Mouse (Mus musculus): Measurements from ENCODE around the gene Maneal. TPM values are rescaled to one million over a fixed set of nuclear protein-coding genes. Genes with fewer than 3 reads are reported as not detected.

Gene Maneal
- polyA plus RNA-seq, 1 experiment from 2014 or later: 0.26 TPM

DNA sequence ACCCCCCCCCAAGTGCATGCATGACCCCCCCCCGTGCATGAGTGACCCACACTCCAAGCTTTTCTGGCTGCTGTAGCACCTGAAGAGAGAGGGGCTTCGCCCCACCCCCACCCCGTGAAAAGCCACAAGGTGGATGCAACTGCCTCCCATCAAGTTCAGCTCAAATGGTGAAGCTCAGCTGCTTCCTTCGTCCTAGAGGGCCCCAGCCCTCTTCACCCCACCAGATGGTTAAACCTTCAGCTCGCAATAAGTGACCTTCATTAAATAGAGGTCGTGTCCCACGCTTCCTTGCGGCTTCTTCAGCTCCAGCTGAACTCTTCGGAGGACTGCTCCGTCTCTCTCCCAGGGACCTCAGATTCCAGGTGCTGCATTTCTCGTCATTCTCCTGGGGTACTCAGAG is 18.6 kb upstream of the Maneal start, which contains the start of gene Epha10:
Gene Epha10 (plus strand): TSS at position 301 of the 400 bp plus-strand sequence.
- H3K9me3 ChIP-seq (replicated peaks): no peaks in the 10 kb centered on the region
- peak within 1 kb of the TSS; percentile 53 for H3K4me3 ChIP-seq
- no peak for DNase-seq (ENCODE audit: low spot score)
- no peak within 1 kb of the TSS for H3K27ac ChIP-seq
- 4% methylated on average over 11 of the region's 11 CpGs for WGBS
- peaks cover 20% of the 10 kb centered on the region for H3K4me1 ChIP-seq
- no peaks in the 10 kb centered on the region for H3K36me3 ChIP-seq
- peaks cover 71% of the 10 kb centered on the region for H3K27me3 ChIP-seq (ENCODE audit: low read depth, poor library complexity, severe bottlenecking)

DNA sequence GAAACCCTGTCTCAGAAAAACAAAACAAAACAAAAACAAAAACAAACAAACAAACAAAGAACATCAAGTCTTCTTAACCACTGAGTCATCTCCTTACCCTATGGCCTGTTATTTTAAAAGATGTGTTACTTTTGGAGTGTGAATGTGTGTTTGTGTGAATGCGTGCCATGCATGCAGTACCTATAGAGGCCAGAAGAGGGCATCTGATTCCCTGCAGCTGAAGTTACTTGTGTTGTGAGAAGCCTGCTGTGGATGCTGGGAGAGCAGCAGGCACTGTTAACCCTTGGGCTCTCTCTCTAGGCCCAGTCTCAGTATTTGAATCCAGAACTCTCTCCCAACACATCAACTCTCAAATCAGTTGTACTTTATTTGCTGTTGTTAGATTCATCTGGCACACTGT is 10.7 kb upstream of the Maneal start:
- no peaks in the 10 kb centered on the region for H3K36me3 ChIP-seq
- DNase-seq (ENCODE audit: low spot score): no peak
- H3K4me3 ChIP-seq: no peak overlapping the region
- no peaks in the 10 kb centered on the region for H3K27me3 ChIP-seq (ENCODE audit: low read depth, poor library complexity, severe bottlenecking)
- no peaks in the 10 kb centered on the region for H3K9me3 ChIP-seq (replicated peaks)
- H3K4me1 ChIP-seq: no peaks in the 10 kb centered on the region
- H3K27ac ChIP-seq: no peak overlapping the region
- 93% methylated on average over 1 of the region's 1 CpGs for WGBS

DNA sequence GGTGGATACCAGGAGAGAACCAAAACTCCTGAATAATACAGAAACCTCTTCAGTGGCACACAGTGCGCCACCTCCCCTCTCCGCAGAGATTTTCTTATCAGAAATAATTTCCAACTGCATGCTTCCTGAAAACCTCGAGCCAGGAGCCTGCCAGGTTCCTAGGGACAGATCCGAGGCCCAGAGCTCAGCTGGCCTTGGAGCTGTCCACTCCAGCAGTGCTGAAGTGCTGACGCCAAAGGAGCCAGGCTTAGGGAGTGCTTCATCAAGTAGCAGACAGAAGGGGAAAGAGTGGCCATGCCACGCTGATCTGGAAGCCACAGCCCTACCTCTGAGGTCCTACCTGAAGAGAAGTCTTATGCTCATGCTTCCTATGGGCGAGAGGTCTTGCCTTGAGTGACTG is 1.5 kb downstream of the Maneal start:
- peak; percentile 92 for DNase-seq (ENCODE audit: low spot score)
- H3K27ac ChIP-seq: no peak overlapping the region
- WGBS: 13% methylated on average over 7 of the region's 7 CpGs
- H3K4me1 ChIP-seq: peaks cover 15% of the 10 kb centered on the region
- H3K4me3 ChIP-seq: no peak overlapping the region
- peaks cover 41% of the 10 kb centered on the region for H3K27me3 ChIP-seq (ENCODE audit: low read depth, poor library complexity, severe bottlenecking)
- H3K36me3 ChIP-seq: peaks cover 19% of the 10 kb centered on the region
- H3K9me3 ChIP-seq (replicated peaks): no peaks in the 10 kb centered on the region

DNA sequence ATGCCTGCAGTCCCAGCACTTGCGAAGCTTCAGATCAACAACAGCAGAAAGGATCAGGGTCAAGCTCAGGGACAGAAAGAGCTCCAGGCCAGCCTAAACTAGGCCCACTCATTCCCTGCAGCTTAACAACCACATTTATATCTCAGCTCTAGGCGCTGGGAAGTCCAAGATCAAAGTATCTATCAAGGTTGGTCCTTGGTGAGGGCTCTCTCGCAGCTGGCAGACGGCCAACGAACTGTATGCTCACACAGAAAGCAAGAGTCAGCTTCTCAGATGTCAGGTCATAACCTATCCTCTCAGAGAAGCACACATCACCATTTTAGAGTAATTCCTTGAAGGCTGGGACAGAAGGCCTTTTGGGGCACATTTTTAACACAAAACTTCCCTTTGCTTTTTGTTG is 3.6 kb downstream of the Maneal start:
- Histone ChIP-seq H3K27me3 (ENCODE audit: low read depth, poor library complexity, severe bottlenecking) (peaks cover 35% of the 10 kb centered on the region), H3K27ac (no peak overlapping the region), H3K9me3 (replicated peaks) (no peaks in the 10 kb centered on the region), H3K4me1 (peaks cover 15% of the 10 kb centered on the region), H3K36me3 (peaks cover 39% of the 10 kb centered on the region), H3K4me3 (no peak overlapping the region)
- WGBS: 84% methylated on average over 5 of the region's 5 CpGs
- DNase-seq (ENCODE audit: low spot score): no peak

DNA sequence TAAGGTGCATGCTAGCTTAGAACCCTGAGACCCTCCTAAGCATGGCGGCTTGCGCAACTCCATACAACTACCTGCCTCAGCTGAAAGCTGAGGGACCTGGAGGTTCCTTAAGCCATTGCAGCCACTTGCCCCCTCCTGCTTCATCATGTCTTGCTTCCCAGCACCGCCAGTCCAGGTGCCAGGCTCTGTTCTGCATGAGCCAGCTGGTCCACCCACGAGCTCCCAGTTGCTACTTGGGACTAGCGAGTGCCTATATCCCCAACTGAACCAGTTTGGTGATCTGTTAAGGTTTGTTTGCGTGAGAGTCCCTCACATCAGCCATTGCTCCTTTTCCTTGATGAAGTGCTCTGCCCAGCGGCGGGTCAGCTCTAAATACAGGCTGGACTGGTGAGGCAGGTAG is 5.7 kb downstream of the Maneal start:
- Histone ChIP-seq H3K4me1 (peaks cover 12% of the 10 kb centered on the region), H3K27ac (no peak overlapping the region), H3K9me3 (replicated peaks) (no peaks in the 10 kb centered on the region), H3K4me3 (no peak overlapping the region), H3K36me3 (peaks cover 52% of the 10 kb centered on the region), H3K27me3 (ENCODE audit: low read depth, poor library complexity, severe bottlenecking) (peaks cover 14% of the 10 kb centered on the region)
- no peak for DNase-seq (ENCODE audit: low spot score)
- WGBS: 94% methylated on average over 8 of the region's 8 CpGs

DNA sequence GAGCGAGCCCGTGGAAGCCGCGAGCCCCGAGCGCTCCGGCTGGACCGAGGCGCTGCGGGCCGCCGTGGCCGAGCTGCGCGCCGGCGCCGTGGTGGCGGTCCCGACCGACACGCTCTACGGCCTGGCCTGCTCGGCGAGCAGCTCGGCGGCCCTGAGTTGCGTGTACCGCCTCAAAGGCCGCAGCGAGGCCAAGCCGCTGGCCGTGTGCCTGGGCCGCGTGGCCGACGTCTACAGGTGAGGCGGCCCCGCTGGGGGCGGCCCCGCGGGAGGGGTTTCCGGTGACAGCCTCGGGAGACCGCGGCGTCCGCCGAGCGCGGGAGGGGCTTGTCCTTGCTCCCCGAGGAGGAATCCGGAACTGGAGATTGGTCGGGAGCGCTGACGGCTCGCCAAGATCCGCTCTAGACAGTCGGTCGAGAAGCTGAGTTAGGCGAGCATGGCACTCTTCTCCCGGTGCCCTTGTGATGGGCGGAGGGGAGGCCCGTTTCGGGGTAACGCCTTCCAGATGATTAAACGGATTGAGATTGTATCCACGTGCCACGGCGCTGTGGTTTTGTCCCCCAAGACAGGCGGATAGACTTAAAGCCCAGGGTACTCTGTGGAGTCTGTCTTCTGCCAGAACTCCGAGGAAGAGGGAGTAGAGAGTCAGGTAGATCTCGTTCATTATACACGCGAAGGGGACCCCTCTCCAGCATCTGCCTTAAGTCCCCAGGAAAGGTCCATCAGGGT is 10.9 kb downstream of the Maneal start, which contains the start of gene 1110065P20Rik:
Gene 1110065P20Rik (minus strand): TSS at position 264 of the 726 bp plus-strand sequence.
- peaks cover 49% of the 10 kb centered on the region for H3K36me3 ChIP-seq
- H3K27ac ChIP-seq: peak within 1 kb of the TSS; percentile 93
- WGBS: under 1% methylated on average over 75 of the region's 75 CpGs
- H3K4me3 ChIP-seq: peak within 1 kb of the TSS; percentile 97
- peaks cover 28% of the 10 kb centered on the region for H3K4me1 ChIP-seq
- H3K9me3 ChIP-seq (replicated peaks): no peaks in the 10 kb centered on the region
- no peaks in the 10 kb centered on the region for H3K27me3 ChIP-seq (ENCODE audit: low read depth, poor library complexity, severe bottlenecking)
- peak; percentile 80 for DNase-seq (ENCODE audit: low spot score)

DNA sequence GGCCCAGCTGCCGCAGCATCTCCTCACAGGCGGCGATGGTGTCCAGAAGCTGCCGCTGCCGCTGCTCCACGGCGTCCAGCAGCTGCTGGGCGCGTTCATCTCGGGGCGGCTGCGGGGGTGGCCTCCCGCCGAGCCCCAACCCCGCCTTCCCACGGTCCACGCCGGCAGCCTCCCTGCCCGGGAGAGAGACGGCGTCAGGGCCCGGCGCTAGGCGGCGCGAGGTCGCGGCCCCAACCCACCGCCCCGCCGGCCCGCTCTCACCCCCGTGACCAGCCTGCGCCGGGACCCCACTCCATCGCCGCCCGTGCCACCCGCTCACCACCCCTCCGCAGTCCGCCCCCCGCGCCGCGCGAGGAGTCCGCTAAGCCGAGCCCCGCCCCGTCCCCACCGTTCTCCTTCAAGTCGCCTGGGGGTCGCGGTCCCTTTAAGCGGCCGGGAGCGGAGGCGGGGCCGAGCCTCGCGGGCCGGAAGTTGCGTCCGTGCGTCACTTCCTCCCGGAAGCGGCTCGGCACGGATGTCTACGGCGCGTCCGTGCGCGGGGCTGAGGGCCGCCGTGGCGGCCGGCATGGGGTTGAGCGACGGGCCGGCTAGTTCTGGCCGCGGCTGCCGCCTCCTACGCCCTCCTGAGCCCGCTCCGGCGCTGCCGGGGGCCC is 11.6 kb downstream of the Maneal start, which contains the start of gene Yrdc:
Gene Yrdc (plus strand): TSS at position 419 of the 653 bp plus-strand sequence.
- under 1% methylated on average over 88 of the region's 90 CpGs for WGBS
- Histone ChIP-seq H3K36me3 (peaks cover 45% of the 10 kb centered on the region), H3K4me1 (peaks cover 28% of the 10 kb centered on the region), H3K27ac (peak within 1 kb of the TSS; percentile 93), H3K9me3 (replicated peaks) (no peaks in the 10 kb centered on the region), H3K27me3 (ENCODE audit: low read depth, poor library complexity, severe bottlenecking) (no peaks in the 10 kb centered on the region), H3K4me3 (peak within 1 kb of the TSS; percentile 97)
- DNase-seq (ENCODE audit: low spot score): peak; percentile 98

DNA sequence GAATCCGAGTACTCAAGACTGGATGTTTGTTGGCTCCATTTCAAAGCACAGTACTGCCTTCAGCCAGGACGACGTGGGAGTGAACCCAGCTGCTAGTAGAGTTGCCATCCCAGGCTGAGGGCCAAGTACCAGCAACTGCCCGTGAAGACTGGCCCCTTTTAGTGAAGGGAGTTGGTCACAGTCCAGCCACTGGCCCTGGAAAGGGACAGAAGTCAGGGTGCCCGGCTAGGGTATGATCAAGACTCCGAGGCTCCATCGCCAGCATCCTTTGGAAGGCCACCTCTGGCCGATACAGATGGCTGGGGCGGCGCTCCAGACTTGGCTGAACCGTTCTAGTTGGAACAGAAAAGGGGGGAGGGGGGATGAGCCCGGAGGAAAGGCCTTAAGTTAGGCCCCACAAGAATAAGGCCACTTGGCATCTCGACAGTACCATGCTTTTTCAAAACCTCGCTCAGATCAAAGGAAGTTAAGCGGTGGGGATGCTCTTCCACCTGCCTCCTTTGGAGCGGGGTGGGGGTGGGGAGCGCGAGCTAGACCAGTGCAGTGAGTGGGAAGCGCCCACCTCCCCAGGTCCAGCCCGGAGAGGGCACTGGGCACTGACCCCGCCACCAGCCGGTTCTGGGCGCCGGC is 12.2 kb downstream of the Maneal start:
- Histone ChIP-seq H3K27me3 (ENCODE audit: low read depth, poor library complexity, severe bottlenecking) (no peaks in the 10 kb centered on the region), H3K9me3 (replicated peaks) (no peaks in the 10 kb centered on the region), H3K4me1 (peaks cover 28% of the 10 kb centered on the region), H3K36me3 (peaks cover 46% of the 10 kb centered on the region), H3K27ac (peak overlapping the region; percentile 93), H3K4me3 (peak overlapping the region; percentile 97)
- DNase-seq (ENCODE audit: low spot score): no peak
- WGBS: 4% methylated on average over 24 of the region's 24 CpGs

DNA sequence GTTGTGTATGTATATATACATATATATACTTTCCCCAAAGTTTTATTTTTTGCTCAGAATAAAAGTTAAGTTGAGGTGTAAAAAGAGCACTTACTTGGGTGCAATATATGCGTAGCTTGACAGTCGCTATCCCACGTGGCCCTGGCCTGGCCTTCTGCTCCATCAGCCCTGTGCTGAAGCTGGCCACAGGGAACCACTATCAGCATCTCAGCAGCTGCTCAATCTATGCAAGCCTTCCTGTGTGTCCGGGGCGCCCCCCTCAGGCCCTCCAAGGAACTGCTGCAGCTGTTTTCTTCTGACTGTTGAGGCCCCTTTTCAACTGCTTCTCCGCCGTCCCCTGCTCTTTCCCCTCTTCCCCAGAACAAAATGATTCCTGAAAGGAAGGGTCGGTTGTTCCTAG is 14.4 kb downstream of the Maneal start:
- peak; percentile 83 for DNase-seq (ENCODE audit: low spot score)
- Histone ChIP-seq H3K4me1 (peaks cover 28% of the 10 kb centered on the region), H3K4me3 (0 out of 2 replicates have a peak overlapping the region, but pooled peaks have one; percentile 3), H3K9me3 (replicated peaks) (no peaks in the 10 kb centered on the region), H3K36me3 (peaks cover 42% of the 10 kb centered on the region), H3K27me3 (ENCODE audit: low read depth, poor library complexity, severe bottlenecking) (no peaks in the 10 kb centered on the region), H3K27ac (no peak overlapping the region)
- 13% methylated on average over 8 of the region's 8 CpGs for WGBS

DNA sequence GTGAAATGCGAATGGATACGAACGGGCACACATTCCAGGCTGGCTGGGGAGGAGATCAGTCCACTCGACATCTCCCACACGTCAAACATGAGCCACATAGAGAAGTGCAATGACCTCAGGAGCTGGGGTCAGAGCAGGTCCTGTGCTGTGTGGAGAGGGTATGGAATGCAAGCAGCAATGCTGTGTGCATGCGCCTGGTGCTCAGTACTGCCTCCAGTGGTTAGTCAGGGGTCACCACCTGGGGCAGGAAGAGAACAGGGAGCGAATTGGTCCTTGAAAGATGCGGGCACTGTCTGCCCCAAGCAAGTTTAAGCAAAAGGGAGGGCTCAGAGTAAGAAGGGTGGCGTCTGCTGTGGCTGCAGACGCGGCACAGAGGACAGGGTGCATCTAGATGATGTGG is 18.5 kb downstream of the Maneal start:
- DNase-seq (ENCODE audit: low spot score): peak; percentile 47
- 59% methylated on average over 11 of the region's 11 CpGs for WGBS

DNA sequence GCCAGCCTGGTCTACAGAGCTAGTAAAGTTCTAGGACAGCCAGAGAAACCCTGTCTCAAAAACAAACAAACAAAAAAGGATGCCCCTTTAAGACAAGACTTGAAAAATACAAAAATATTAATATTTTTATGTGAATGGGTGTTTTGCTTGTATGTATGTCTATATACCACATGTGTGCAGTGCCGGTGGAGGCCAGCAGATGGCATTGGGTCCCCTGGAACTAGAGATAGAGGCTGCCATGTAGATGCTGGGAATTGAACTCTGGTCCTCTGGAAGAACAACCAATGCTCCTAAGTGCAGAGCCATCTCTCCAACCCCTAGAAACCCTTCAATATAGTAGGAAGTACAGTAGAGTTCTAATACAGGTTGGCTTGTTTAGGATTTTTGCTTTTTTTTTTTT is 21.0 kb downstream of the Maneal start:
- Histone ChIP-seq H3K27me3 (ENCODE audit: low read depth, poor library complexity, severe bottlenecking) (no peaks in the 10 kb centered on the region), H3K4me1 (no peaks in the 10 kb centered on the region), H3K36me3 (peaks cover 81% of the 10 kb centered on the region), H3K4me3 (no peak overlapping the region), H3K9me3 (replicated peaks) (no peaks in the 10 kb centered on the region), H3K27ac (no peak overlapping the region)
- no peak for DNase-seq (ENCODE audit: low spot score)
- WGBS: 100% methylated on average over 1 of the region's 1 CpGs

More for the DNA sequence above, 18.5 kb downstream of the Maneal start:
- peaks cover 73% of the 10 kb centered on the region for H3K36me3 ChIP-seq
- H3K27ac ChIP-seq: no peak overlapping the region
- no peaks in the 10 kb centered on the region for H3K9me3 ChIP-seq (replicated peaks)
- 0 out of 2 replicates have a peak, but pooled peaks cover 6% of the 10 kb centered on the region for H3K4me1 ChIP-seq
- no peaks in the 10 kb centered on the region for H3K27me3 ChIP-seq (ENCODE audit: low read depth, poor library complexity, severe bottlenecking)
- H3K4me3 ChIP-seq: no peak overlapping the region

DNA sequence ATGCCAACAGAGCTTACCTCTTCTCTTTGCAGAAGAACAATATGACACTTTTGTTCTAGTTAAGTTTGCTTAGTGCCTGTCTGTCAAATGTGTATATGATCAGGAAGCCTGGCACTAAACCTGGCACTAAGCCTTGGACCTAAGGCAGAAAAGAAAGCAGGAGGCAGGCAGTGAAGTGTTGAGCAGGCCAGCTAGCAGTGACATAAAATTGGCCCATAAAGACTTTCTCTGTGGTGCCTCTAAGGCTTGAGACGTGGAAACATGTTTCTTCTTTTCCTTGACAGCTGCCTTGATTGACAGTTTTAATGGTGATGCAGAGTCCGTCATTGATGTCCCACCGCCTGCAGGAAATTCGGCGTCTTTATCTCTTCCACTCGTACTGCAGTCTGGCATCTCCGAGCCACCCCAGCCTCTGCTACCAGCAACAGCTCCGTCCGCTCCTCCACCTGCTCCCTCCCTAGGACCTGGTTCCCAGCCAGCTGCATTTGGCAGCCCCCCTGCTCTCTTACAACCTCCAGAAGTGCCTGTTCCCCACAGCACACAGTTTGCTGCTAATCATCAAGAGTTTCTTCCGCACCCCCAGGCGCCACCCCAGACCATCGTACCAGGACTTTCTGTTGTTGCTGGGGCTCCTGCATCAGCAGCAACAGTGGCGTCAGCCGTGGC is 23.8 kb downstream of the Maneal start:
- Histone ChIP-seq H3K4me3 (no peak overlapping the region), H3K4me1 (no peaks in the 10 kb centered on the region), H3K9me3 (replicated peaks) (no peaks in the 10 kb centered on the region), H3K36me3 (peaks cover 74% of the 10 kb centered on the region), H3K27me3 (ENCODE audit: low read depth, poor library complexity, severe bottlenecking) (no peaks in the 10 kb centered on the region), H3K27ac (no peak overlapping the region)
- 89% methylated on average over 14 of the region's 14 CpGs for WGBS
- DNase-seq (ENCODE audit: low spot score): no peak

Measured in limb, embryonic 10.5 days (tissue).